Mouse (Mus musculus) myocyte (in vitro differentiated cells): Measurements from ENCODE around the gene Exosc1. TPM values are rescaled to one million over a fixed set of nuclear protein-coding genes. Genes with fewer than 3 reads are reported as not detected.
A peak's percentile ranks its signal among the peaks of the same experiment; 100 is the strongest.
"Not testable (repeated sequence)": the region's sequence is repeated elsewhere in the genome, so short reads cannot be mapped to it uniquely, and the experiment has no call there.

ENCODE experiments used
- H3K27me3 ChIP-seq: one replicate; pipeline ENCODE4 v1.6.1; 2011; ENCODE audit not compliant: control insufficient read depth, insufficient read depth, insufficient read length
- H3K36me3 ChIP-seq: one replicate; pipeline ENCODE4 v1.6.1; 2011; ENCODE audit not compliant: control insufficient read depth, insufficient read depth
- H3K4me2 ChIP-seq: one replicate; pipeline ENCODE4 v1.6.1; 2011; ENCODE audit warnings: low read depth, control low read depth
- H3K4me3 ChIP-seq: one replicate; pipeline ENCODE4 v1.5.1; 2011; ENCODE audit warnings: mild to moderate bottlenecking, control low read depth, moderate library complexity
- H3K79me2 ChIP-seq: one replicate; pipeline ENCODE4 v1.6.1; 2011; ENCODE audit not compliant: control insufficient read depth, insufficient read depth
- H3ac ChIP-seq: one replicate; pipeline ENCODE4 v1.6.1; 2011; ENCODE audit not compliant: control insufficient read depth, insufficient read length
- CEBPB ChIP-seq: IDR thresholded peaks from 2 replicates; pipeline ENCODE4 v1.6.1; 2011; ENCODE audit warnings: mild to moderate bottlenecking, moderate library complexity; ENCODE audit not compliant: poor library complexity, insufficient read depth, severe bottlenecking
- E2F4 ChIP-seq: IDR thresholded peaks from one replicate; pipeline ENCODE4 v1.6.1; 2011; ENCODE audit warnings: mild to moderate bottlenecking, control low read depth, moderate library complexity; ENCODE audit not compliant: insufficient read depth
- MAX ChIP-seq: IDR thresholded peaks from one replicate; pipeline ENCODE4 v1.6.1; 2011; ENCODE audit warnings: low read depth, mild to moderate bottlenecking, control low read depth
- MYOD1 ChIP-seq, 3 experiments: IDR thresholded peaks; one replicate each; pipeline ENCODE4 v1.6.1; 2011; ENCODE audit warnings: control low read depth in 2 of 3, low read depth in 2 of 3, mild to moderate bottlenecking in 2 of 3, moderate library complexity in 1 of 3; ENCODE audit not compliant: insufficient read length in 2 of 3, control insufficient read depth in 1 of 3
- MYOG ChIP-seq, 3 experiments: IDR thresholded peaks; one replicate each; pipeline ENCODE4 v1.6.1; 2011; ENCODE audit warnings: control low read depth in 2 of 3, low read depth in 2 of 3, mild to moderate bottlenecking in 2 of 3; ENCODE audit not compliant: insufficient read length in 2 of 3, control insufficient read depth in 1 of 3, insufficient read depth in 1 of 3
- POLR2A ChIP-seq: IDR thresholded peaks from one replicate; pipeline ENCODE4 v1.6.1; 2011; ENCODE audit warnings: low read depth, mild to moderate bottlenecking, control low read depth, moderate library complexity; ENCODE audit not compliant: insufficient read length
- POLR2AphosphoS2 ChIP-seq: IDR thresholded peaks from one replicate; pipeline ENCODE4 v1.6.1; 2011; ENCODE audit warnings: low read depth, control low read depth; ENCODE audit not compliant: insufficient read length
- REST ChIP-seq: IDR thresholded peaks from one replicate; pipeline ENCODE4 v1.6.1; 2011; ENCODE audit warnings: mild to moderate bottlenecking, control low read depth, moderate library complexity; ENCODE audit not compliant: insufficient read depth, insufficient read length
- SRF ChIP-seq: IDR thresholded peaks from one replicate; pipeline ENCODE4 v1.6.1; 2011; ENCODE audit warnings: low read depth; ENCODE audit not compliant: control insufficient read depth, insufficient read length
- TCF12 ChIP-seq: IDR thresholded peaks from one replicate; pipeline ENCODE4 v1.6.1; 2011; ENCODE audit warnings: mild to moderate bottlenecking, control low read depth; ENCODE audit not compliant: poor library complexity, insufficient read depth, severe bottlenecking
- TCF3 ChIP-seq: IDR thresholded peaks from one replicate; pipeline ENCODE4 v1.6.1; 2011; ENCODE audit warnings: low read depth, control low read depth; ENCODE audit not compliant: insufficient read length
- USF1 ChIP-seq: IDR thresholded peaks from one replicate; pipeline ENCODE4 v1.6.1; 2011; ENCODE audit warnings: low read depth, mild to moderate bottlenecking, control low read depth, moderate library complexity
- polyA plus RNA-seq: library from polyadenylated mRNA; unstranded; fragments of >200 nt; fragmentation: generic; extraction: Trizol; gene quantifications from one replicate; pipeline ENCODE4 v1.2.1, GENCODE M21; 2012; ENCODE audit warnings: missing spikeins

Exosc1 gene
- polyA plus RNA-seq, 1 experiment: 49.4 TPM

- Histone ChIP-seq H3K36me3 (peaks cover 16% of the 10 kb centered on the region), H3K27me3 (no peaks in the 10 kb centered on the region), H3ac (peak overlapping the region; percentile 75)
These were observed 537 bp downstream of the Exosc1 start for GRCm38 (mm10) chr19:41932686-41933085.

GRCm38 (mm10) chr19:41920412-41921067, 12.7 kb downstream of the Exosc1 start:
- H3ac ChIP-seq: no peak overlapping the region
- H3K79me2 ChIP-seq: peaks cover 15% of the 10 kb centered on the region
- no peaks in the 10 kb centered on the region for H3K27me3 ChIP-seq
- TF ChIP-seq USF1: no peak
- TF ChIP-seq TCF12: no peak
- TF ChIP-seq POLR2AphosphoS2: peak; percentile 69
- no peak overlapping the region for H3K4me2 ChIP-seq
- H3K4me3 ChIP-seq: no peak overlapping the region
- H3K36me3 ChIP-seq: peaks cover 43% of the 10 kb centered on the region

More at GRCm38 (mm10) chr19:41932686-41933085, 537 bp downstream of the Exosc1 start:
- Histone ChIP-seq H3K79me2 (peaks cover 52% of the 10 kb centered on the region), H3K4me2 (peak overlapping the region; percentile 95), H3K4me3 (peak overlapping the region; percentile 95)
- TF ChIP-seq MYOD1 (IDR thresholded peaks at IDR 0.05; ENCODE audit: control insufficient read depth in 1 of 3, insufficient read length in 2 of 3, low read depth in 2 of 3) (no peak), TCF12 (no peak), POLR2AphosphoS2 (no peak), MAX (no peak), POLR2A (no peak), REST (no peak)

- Histone ChIP-seq H3K4me2 (no peak overlapping the region), H3ac (no peak overlapping the region), H3K79me2 (peaks cover 25% of the 10 kb centered on the region), H3K27me3 (no peaks in the 10 kb centered on the region), H3K36me3 (peaks cover 49% of the 10 kb centered on the region), H3K4me3 (no peak overlapping the region)
- TF ChIP-seq MYOG (IDR thresholded peaks at IDR 0.05; ENCODE audit: control insufficient read depth in 1 of 3, insufficient read depth in 1 of 3, insufficient read length in 2 of 3, low read depth in 2 of 3): no peak
- TF ChIP-seq POLR2AphosphoS2: peak; percentile 9
These were observed 13.8 kb downstream of the Exosc1 start for GRCm38 (mm10) chr19:41919471-41919870.

- TF ChIP-seq TCF3 (no peak), REST (no peak), POLR2AphosphoS2 (peak; percentile 22), MYOG (IDR thresholded peaks at IDR 0.05; ENCODE audit: control insufficient read depth in 1 of 3, insufficient read depth in 1 of 3, insufficient read length in 2 of 3, low read depth in 2 of 3) (no peak), SRF (no peak), E2F4 (no peak)
- Histone ChIP-seq H3K79me2 (peaks cover 51% of the 10 kb centered on the region), H3K4me2 (no peak overlapping the region), H3K27me3 (no peaks in the 10 kb centered on the region), H3K4me3 (no peak overlapping the region), H3K36me3 (peaks cover 43% of the 10 kb centered on the region), H3ac (no peak overlapping the region)
These were observed 16.4 kb downstream of the Exosc1 start for GRCm38 (mm10) chr19:41916853-41917252.

- no peak for TF ChIP-seq TCF12
- TF ChIP-seq USF1: no peak
- TF ChIP-seq CEBPB: no peak
- TF ChIP-seq TCF3: no peak
- no peak for TF ChIP-seq MAX
- TF ChIP-seq POLR2AphosphoS2: no peak
- no peak for TF ChIP-seq E2F4
- TF ChIP-seq SRF: no peak
- TF ChIP-seq MYOD1 (IDR thresholded peaks at IDR 0.05; ENCODE audit: control insufficient read depth in 1 of 3, insufficient read length in 2 of 3, low read depth in 2 of 3): no peak
- TF ChIP-seq REST: no peak
- TF ChIP-seq MYOG (IDR thresholded peaks at IDR 0.05; ENCODE audit: control insufficient read depth in 1 of 3, insufficient read depth in 1 of 3, insufficient read length in 2 of 3, low read depth in 2 of 3): no peak
- no peak for TF ChIP-seq POLR2A
- Histone ChIP-seq H3K27me3 (no peaks in the 10 kb centered on the region), H3K4me2 (peak overlapping the region; percentile 88), H3ac (no peak overlapping the region), H3K4me3 (no peak overlapping the region), H3K36me3 (peaks cover 43% of the 10 kb centered on the region), H3K79me2 (peaks cover 51% of the 10 kb centered on the region)
These were observed 17.9 kb downstream of the Exosc1 start for GRCm38 (mm10) chr19:41915294-41915693.

- peaks cover 51% of the 10 kb centered on the region for H3K79me2 ChIP-seq
- not testable (repeated sequence) for H3ac ChIP-seq, H3K27me3 ChIP-seq
- peaks cover 40% of the 10 kb centered on the region for H3K36me3 ChIP-seq
- peak overlapping the region; percentile 88 for H3K4me2 ChIP-seq
- peak overlapping the region; percentile 97 for H3K4me3 ChIP-seq
These were observed 18.7 kb downstream of the Exosc1 start for GRCm38 (mm10) chr19:41914592-41914882.
